Mouse (Mus musculus) MEL (cell line): ENCODE data around the gene Ncoa5. TPM values are rescaled to one million over a fixed set of nuclear protein-coding genes. Genes with fewer than 3 reads are reported as not detected.

Source experiments
- DNase-seq: peaks from one replicate; pipeline ENCODE4 v3.0.0; 2011; ENCODE audit warnings: low read depth, low spot score
- H3K27ac ChIP-seq: 2 replicates; pipeline ENCODE4 v1.5.1; 2012; ENCODE audit warnings: low read depth, mild to moderate bottlenecking, control low read depth, low read length, moderate library complexity; ENCODE audit not compliant: control insufficient read depth
- H3K27me3 ChIP-seq, 2 experiments: fragments of 150-350 bp in 1 of 2; sonication (generic) in 1 of 2; 2 replicates each; pipeline ENCODE4 v1.6.1; 2012; ENCODE audit warnings: low read length in 2 of 2, mild to moderate bottlenecking in 2 of 2, improper control_type of control experiment in 1 of 2, moderate library complexity in 1 of 2; ENCODE audit not compliant: insufficient read depth in 2 of 2, control insufficient read depth in 1 of 2
- H3K36me3 ChIP-seq, 2 experiments: 2 replicates each; pipeline ENCODE4 v1.6.1; 2012 to 2014; ENCODE audit warnings: low read length in 2 of 2, improper control_type of control experiment in 1 of 2, inconsistent platforms in 1 of 2, mild to moderate bottlenecking in 1 of 2; ENCODE audit not compliant: insufficient read depth in 2 of 2, control insufficient read depth in 1 of 2
- H3K4me1 ChIP-seq, 2 experiments: fragments of 150-350 bp in 1 of 2; sonication (generic) in 1 of 2; 2 replicates each; pipeline ENCODE4 v1.6.1; 2012; ENCODE audit warnings: low read length in 2 of 2, improper control_type of control experiment in 1 of 2, mild to moderate bottlenecking in 1 of 2; ENCODE audit not compliant: insufficient read depth in 2 of 2, control insufficient read depth in 1 of 2
- H3K4me3 ChIP-seq, 2 experiments: fragments of 150-350 bp in 1 of 2; sonication (generic) in 1 of 2; 2 replicates each; pipeline ENCODE4 v1.5.1; 2012; ENCODE audit warnings: low read depth in 2 of 2, low read length in 2 of 2, mild to moderate bottlenecking in 2 of 2, moderate library complexity in 2 of 2, control low read depth in 1 of 2, improper control_type of control experiment in 1 of 2; ENCODE audit not compliant: control insufficient read depth in 1 of 2, insufficient read depth in 1 of 2
- H3K79me2 ChIP-seq: 2 replicates; pipeline ENCODE4 v1.6.1; 2012; ENCODE audit warnings: mild to moderate bottlenecking, low read length, moderate library complexity; ENCODE audit not compliant: control insufficient read depth, poor library complexity, insufficient read depth
- H3K9ac ChIP-seq: 2 replicates; pipeline ENCODE4 v1.6.1; 2012; ENCODE audit warnings: low read depth, mild to moderate bottlenecking, control low read depth, low read length, moderate library complexity; ENCODE audit not compliant: control insufficient read depth, poor library complexity, severe bottlenecking
- H3K9me3 ChIP-seq: fragments of 150-350 bp; sonication (generic); replicated peaks from 2 replicates; pipeline ENCODE4 v1.6.1; 2012; ENCODE audit warnings: mild to moderate bottlenecking, low read length, improper control_type of control experiment, moderate library complexity; ENCODE audit not compliant: insufficient read depth
- CHD2 ChIP-seq: IDR thresholded peaks from 2 replicates; pipeline ENCODE4 v1.6.1; 2011; ENCODE audit warnings: low read length, improper control_type of control experiment
- CTCF ChIP-seq, 3 experiments: IDR thresholded peaks in 2 of 3; conservative IDR thresholded peaks in 1 of 3; 2 replicates each; pipeline ENCODE4 v1.5.1; 2011 to 2012; ENCODE audit warnings: low read length in 3 of 3, low read depth in 2 of 3, mild to moderate bottlenecking in 2 of 3, improper control_type of control experiment in 1 of 3, inconsistent platforms in 1 of 3, mixed read lengths in 1 of 3, moderate library complexity in 1 of 3; ENCODE audit not compliant: control insufficient read depth in 1 of 3, insufficient read depth in 1 of 3, poor library complexity in 1 of 3, severe bottlenecking in 1 of 3
- E2F4 ChIP-seq: IDR thresholded peaks from 2 replicates; pipeline ENCODE4 v1.6.1; 2011; ENCODE audit warnings: low read depth, low read length, improper control_type of control experiment, borderline replicate concordance
- EP300 ChIP-seq, 2 experiments: IDR thresholded peaks; 2 replicates each; pipeline ENCODE4 v1.6.1; 2011; ENCODE audit warnings: improper control_type of control experiment in 2 of 2, low read length in 2 of 2, low read depth in 1 of 2, mild to moderate bottlenecking in 1 of 2
- ETS1 ChIP-seq: IDR thresholded peaks from 2 replicates; pipeline ENCODE4 v1.6.1; 2012; ENCODE audit warnings: low read depth, mild to moderate bottlenecking, inconsistent platforms, low read length, improper control_type of control experiment, moderate library complexity
- GABPA ChIP-seq: IDR thresholded peaks from 2 replicates; pipeline ENCODE4 v1.6.1; 2012; ENCODE audit warnings: low read depth, mild to moderate bottlenecking, inconsistent platforms, low read length, improper control_type of control experiment, moderate library complexity
- GATA1 ChIP-seq: IDR thresholded peaks from 2 replicates; pipeline ENCODE4 v1.6.1; 2011; ENCODE audit warnings: low read depth, low read length, improper control_type of control experiment
- HCFC1 ChIP-seq: IDR thresholded peaks from 2 replicates; pipeline ENCODE4 v1.6.1; 2012; ENCODE audit warnings: low read depth, mild to moderate bottlenecking, inconsistent platforms, low read length, improper control_type of control experiment, moderate library complexity
- JUND ChIP-seq: IDR thresholded peaks from 2 replicates; pipeline ENCODE4 v1.6.1; 2011; ENCODE audit warnings: low read depth, mild to moderate bottlenecking, improper control_type of control experiment, low read length
- MAFK ChIP-seq: IDR thresholded peaks from 2 replicates; pipeline ENCODE4 v1.6.1; 2011; ENCODE audit warnings: low read depth, mild to moderate bottlenecking, low read length, improper control_type of control experiment, borderline replicate concordance
- MAX ChIP-seq: IDR thresholded peaks from 2 replicates; pipeline ENCODE4 v1.6.1; 2011; ENCODE audit warnings: low read length, improper control_type of control experiment
- MAZ ChIP-seq: IDR thresholded peaks from 2 replicates; pipeline ENCODE4 v1.6.1; 2012; ENCODE audit warnings: low read depth, mild to moderate bottlenecking, inconsistent platforms, low read length, improper control_type of control experiment
- MEF2A ChIP-seq: IDR thresholded peaks from 2 replicates; pipeline ENCODE4 v1.6.1; 2014; ENCODE audit warnings: low read depth, mild to moderate bottlenecking, inconsistent platforms, low read length, improper control_type of control experiment; ENCODE audit not compliant: poor library complexity, insufficient replicate concordance, severe bottlenecking; ENCODE audit errors: extremely low read depth
- MXI1 ChIP-seq: IDR thresholded peaks from 2 replicates; pipeline ENCODE4 v1.6.1; 2011; ENCODE audit warnings: mild to moderate bottlenecking, low read depth, low read length, improper control_type of control experiment
- MYB ChIP-seq: IDR thresholded peaks from 2 replicates; pipeline ENCODE4 v1.6.1; 2011; ENCODE audit warnings: mild to moderate bottlenecking, low read depth, low read length, improper control_type of control experiment
- MYC ChIP-seq: IDR thresholded peaks from 2 replicates; pipeline ENCODE4 v1.6.1; 2011; ENCODE audit warnings: low read depth, mild to moderate bottlenecking, low read length, improper control_type of control experiment, moderate library complexity
- NELFE ChIP-seq: IDR thresholded peaks from 2 replicates; pipeline ENCODE4 v1.6.1; 2011; ENCODE audit warnings: low read depth, low read length, improper control_type of control experiment
- NRF1 ChIP-seq: IDR thresholded peaks from 2 replicates; pipeline ENCODE4 v1.6.1; 2014; ENCODE audit warnings: low read depth, mild to moderate bottlenecking, inconsistent platforms, low read length, improper control_type of control experiment, moderate library complexity; ENCODE audit not compliant: poor library complexity, insufficient read depth, severe bottlenecking
- POLR2A ChIP-seq, 2 experiments: IDR thresholded peaks; 2 replicates each; pipeline ENCODE4 v1.6.1; 2011 to 2012; ENCODE audit warnings: low read length in 2 of 2, mild to moderate bottlenecking in 2 of 2, control low read depth in 1 of 2, improper control_type of control experiment in 1 of 2, low read depth in 1 of 2, moderate library complexity in 1 of 2; ENCODE audit not compliant: control insufficient read depth in 1 of 2, insufficient read depth in 1 of 2, poor library complexity in 1 of 2
- POLR2AphosphoS2 ChIP-seq: IDR thresholded peaks from 2 replicates; pipeline ENCODE4 v1.6.1; 2011; ENCODE audit warnings: low read length, improper control_type of control experiment
- POLR2AphosphoS5 ChIP-seq: IDR thresholded peaks from 2 replicates; pipeline ENCODE4 v1.6.1; 2012; ENCODE audit warnings: low read depth, borderline replicate concordance, mild to moderate bottlenecking, inconsistent platforms, low read length, moderate library complexity, mixed read lengths
- RAD21 ChIP-seq: IDR thresholded peaks from 2 replicates; pipeline ENCODE4 v1.6.1; 2011; ENCODE audit warnings: mild to moderate bottlenecking, low read depth, low read length, improper control_type of control experiment
- RCOR1 ChIP-seq: IDR thresholded peaks from 2 replicates; pipeline ENCODE4 v1.6.1; 2012; ENCODE audit warnings: low read depth, mild to moderate bottlenecking, inconsistent platforms, low read length, improper control_type of control experiment
- SIN3A ChIP-seq: IDR thresholded peaks from 2 replicates; pipeline ENCODE4 v1.6.1; 2012; ENCODE audit warnings: low read length, improper control_type of control experiment, inconsistent platforms
- SMC3 ChIP-seq: IDR thresholded peaks from 2 replicates; pipeline ENCODE4 v1.6.1; 2011; ENCODE audit warnings: low read depth, low read length, improper control_type of control experiment
- TAL1 ChIP-seq: IDR thresholded peaks from 2 replicates; pipeline ENCODE4 v1.6.1; 2012; ENCODE audit warnings: mild to moderate bottlenecking, inconsistent platforms, low read length, moderate library complexity, mixed read lengths
- TBP ChIP-seq: IDR thresholded peaks from 2 replicates; pipeline ENCODE4 v1.8.0; 2011; ENCODE audit warnings: low read depth, low read length, improper control_type of control experiment
- TCF12 ChIP-seq: IDR thresholded peaks from 2 replicates; pipeline ENCODE4 v1.6.1; 2014; ENCODE audit warnings: low read depth, mild to moderate bottlenecking, inconsistent platforms, low read length, improper control_type of control experiment, moderate library complexity
- USF1 ChIP-seq: IDR thresholded peaks from 2 replicates; pipeline ENCODE4 v1.6.1; 2014; ENCODE audit warnings: low read depth, mild to moderate bottlenecking, inconsistent platforms, low read length, improper control_type of control experiment, moderate library complexity
- USF2 ChIP-seq, 2 experiments: IDR thresholded peaks; 2 replicates each; pipeline ENCODE4 v1.6.1; 2011 to 2012; ENCODE audit warnings: improper control_type of control experiment in 2 of 2, low read length in 2 of 2, borderline replicate concordance in 1 of 2, inconsistent platforms in 1 of 2, low read depth in 1 of 2, mild to moderate bottlenecking in 1 of 2; ENCODE audit not compliant: insufficient read depth in 1 of 2
- ZC3H11A ChIP-seq: IDR thresholded peaks from 2 replicates; pipeline ENCODE4 v1.6.1; 2012; ENCODE audit warnings: low read depth, mild to moderate bottlenecking, inconsistent platforms, low read length, improper control_type of control experiment
- ZKSCAN1 ChIP-seq: IDR thresholded peaks from 2 replicates; pipeline ENCODE4 v1.6.1; 2012; ENCODE audit warnings: low read depth, mild to moderate bottlenecking, inconsistent platforms, low read length, improper control_type of control experiment, moderate library complexity
- ZMIZ1 ChIP-seq: IDR thresholded peaks from 2 replicates; pipeline ENCODE4 v1.6.1; 2012; ENCODE audit warnings: low read depth, mild to moderate bottlenecking, inconsistent platforms, low read length, improper control_type of control experiment, moderate library complexity
- ZNF384 ChIP-seq: IDR thresholded peaks from 2 replicates; pipeline ENCODE4 v1.6.1; 2012; ENCODE audit warnings: low read depth, mild to moderate bottlenecking, inconsistent platforms, low read length, improper control_type of control experiment
- polyA plus RNA-seq, 2 experiments: library from polyadenylated mRNA; stranded (reverse) in 1 of 2; unstranded in 1 of 2; fragments of >175 nt in 1 of 2; fragments of >200 nt in 1 of 2; gene quantifications; 2 replicates each; pipeline versions ENCODE4 v1.2.1 to v1.2.4; 2012; ENCODE audit warnings: low replicate concordance in 2 of 2, low read depth in 1 of 2; ENCODE audit not compliant: insufficient read length in 2 of 2, insufficient read depth in 1 of 2, missing spikeins in 1 of 2
- total RNA-seq: library from RNA; depleted of rRNA; stranded (reverse); fragments of 300-350 nt; gene quantifications from 2 replicates; pipeline ENCODE4 v1.2.3, GENCODE M21; 2012

Gene Ncoa5
- total and polyA plus RNA-seq, 3 experiments, result 35.8 to 76.6 (median 61.0) TPM

GRCm38 (mm10) chr2:165051566-165051965 lies 16.9 kb upstream of the Ncoa5 start:
- no peaks in the 10 kb centered on the region; a peak in 1 of 4 replicates for H3K27me3 ChIP-seq
- H3K9me3 ChIP-seq, result no peaks in the 10 kb centered on the region
- no peak for TF ChIP-seq ZMIZ1
- no peak; the same call in 1 of the 2 replicates for TF ChIP-seq NELFE
- no peak for TF ChIP-seq MAFK
- peak; percentile 20; the same call in 1 of the 2 replicates for TF ChIP-seq MAZ
- peak; percentile 73; the same call in 1 of the 2 replicates for TF ChIP-seq SIN3A
- no peak for TF ChIP-seq SMC3
- TF ChIP-seq USF2 (IDR thresholded peaks at IDR 0.05; ENCODE audit: borderline replicate concordance in 1 of 2, insufficient read depth in 1 of 2, low read depth in 1 of 2, low read length in 2 of 2), result no peak
- TF ChIP-seq ZNF384, result no peak
- no peak for TF ChIP-seq MEF2A
- TF ChIP-seq ZKSCAN1, result no peak
- no peak for TF ChIP-seq ZC3H11A
- TF ChIP-seq ETS1, result peak; percentile 26; the same call in 1 of the 2 replicates
- peak; percentile 47; the same call in 1 of the 2 replicates for TF ChIP-seq TBP
- peak; percentile 70 to 78 for TF ChIP-seq EP300 (IDR thresholded peaks at IDR 0.05; ENCODE audit: low read depth in 1 of 2, low read length in 2 of 2)
- no peak for TF ChIP-seq JUND
- TF ChIP-seq POLR2AphosphoS2, result no peak
- peak; percentile 69 for TF ChIP-seq HCFC1
- TF ChIP-seq RCOR1, result no peak
- peak; percentile 81 for TF ChIP-seq TAL1
- TF ChIP-seq MXI1, result peak; percentile 74
- no peak for TF ChIP-seq USF1
- TF ChIP-seq MAX, result no peak; the same call in 1 of the 2 replicates
- TF ChIP-seq GABPA, result no peak
- TF ChIP-seq RAD21, result no peak
- TF ChIP-seq GATA1, result peak; percentile 76
- no peak for TF ChIP-seq CHD2
- peak; percentile 83 for TF ChIP-seq TCF12
- TF ChIP-seq NRF1, result 0 out of 2 replicates have a peak, but pooled peaks have one; percentile 11
- TF ChIP-seq MYB, result no peak
- TF ChIP-seq POLR2A (IDR thresholded peaks at IDR 0.05; ENCODE audit: control insufficient read depth in 1 of 2, insufficient read depth in 1 of 2, low read depth in 1 of 2, low read length in 2 of 2, poor library complexity in 1 of 2), result peak in 1 of 2 experiments; percentile 37; a peak in 1 of 4 replicates
- TF ChIP-seq POLR2AphosphoS5, result no peak
- TF ChIP-seq E2F4, result no peak
- 0 out of 2 replicates have a peak, but pooled peaks have one; percentile 34 for TF ChIP-seq MYC
- no peak for TF ChIP-seq CTCF (IDR thresholded peaks at IDR 0.05 in 2 of 3, conservative IDR thresholded peaks at IDR 0.05 in 1 of 3; ENCODE audit: control insufficient read depth in 1 of 3, insufficient read depth in 1 of 3, low read depth in 2 of 3, low read length in 3 of 3, poor library complexity in 1 of 3, severe bottlenecking in 1 of 3)
- DNase-seq, result peak; percentile 86
- H3K4me1 ChIP-seq, result peaks cover 0 to 9% of the 10 kb centered on the region in 2 experiments; a peak in 1 of 4 replicates
- peak overlapping the region; percentile 60 for H3K9ac ChIP-seq
- H3K36me3 ChIP-seq, result peaks cover 0 to 5% of the 10 kb centered on the region in 2 experiments; a peak in 2 of 4 replicates
- no peaks in the 10 kb centered on the region for H3K79me2 ChIP-seq
- peak overlapping the region; percentile 48 to 68 for H3K4me3 ChIP-seq
- peak overlapping the region; percentile 63 for H3K27ac ChIP-seq
